In genomic region chr16:24151831-24152247, GRCm38 (mm10) we compare ENCODE assay signal across 13 mouse cellular contexts.
DNase-seq lines count a peak whose midpoint lies in the region; ATAC-seq and TF ChIP-seq lines count a peak whose summit lies in the region.
"Had no signal": no experiment of that assay in that cellular context is flagged by ENCODE, and none has a peak within 500 bp of the region (broad histone marks: within the 10 kb centered on the region; RNA-seq: fewer than 3 reads in every experiment).

No protein-coding gene starts in this region.

- H3K9ac ChIP-seq in forebrain, postnatal 0 days: no peak overlapping the region
- H3K9ac ChIP-seq: hindbrain, embryonic 13.5 days; kidney, embryonic 15.5 days; limb, embryonic 15.5 days had no signal

- H3K27me3 ChIP-seq in forebrain, postnatal 0 days (ENCODE audit: insufficient read depth, low read length): no peaks in the 10 kb centered on the region
- H3K27me3 ChIP-seq: hindbrain, embryonic 13.5 days; kidney, embryonic 15.5 days; limb, embryonic 15.5 days had no signal

- peak; percentile 14 to 41 for DNase-seq in spleen, adult 18-20 months
- DNase-seq in spleen, postnatal 14 days (ENCODE audit: low spot score in 2 of 2): no peak
- peak; percentile 34 to 39 for DNase-seq in thymus, postnatal 36 days
- DNase-seq in layer of hippocampus, adult 9-11 months: no peak
- no peak for DNase-seq in forebrain, postnatal 0 days
- DNase-seq: adrenal gland, postnatal 10 days; cerebellum, adult 11 months; embryo, embryonic 11 days had no signal

- no peak overlapping the region for H3K27ac ChIP-seq in forebrain, postnatal 0 days (ENCODE audit: low read depth, low read length)
- H3K27ac ChIP-seq: hindbrain, embryonic 13.5 days; kidney, embryonic 15.5 days; limb, embryonic 15.5 days had no signal

- H3K4me2 ChIP-seq in forebrain, postnatal 0 days (ENCODE audit: low read depth): no peak overlapping the region
- H3K4me2 ChIP-seq: hindbrain, embryonic 13.5 days; kidney, embryonic 15.5 days; limb, embryonic 15.5 days had no signal

- H3K9me3 ChIP-seq in forebrain, postnatal 0 days (ENCODE audit: low read length): no peaks in the 10 kb centered on the region
- H3K9me3 ChIP-seq: hindbrain, embryonic 13.5 days; kidney, embryonic 15.5 days; limb, embryonic 15.5 days had no signal

- 95% methylated on average over 7 of the region's 7 CpGs for WGBS in forebrain, postnatal 0 days

- H3K4me3 ChIP-seq in forebrain, postnatal 0 days (ENCODE audit: low read depth, low read length): no peak overlapping the region
- H3K4me3 ChIP-seq: hindbrain, embryonic 13.5 days; kidney, embryonic 15.5 days; limb, embryonic 15.5 days had no signal

- no peak for TF ChIP-seq CTCF in forebrain, postnatal 0 days (IDR thresholded peaks at IDR 0.05; ENCODE audit: low read depth)

- no peaks in the 10 kb centered on the region for H3K36me3 ChIP-seq in forebrain, postnatal 0 days (ENCODE audit: insufficient read depth)
- H3K36me3 ChIP-seq: hindbrain, embryonic 13.5 days; kidney, embryonic 15.5 days; limb, embryonic 15.5 days had no signal

- no peaks in the 10 kb centered on the region for H3K4me1 ChIP-seq in forebrain, postnatal 0 days (ENCODE audit: insufficient read depth)
- H3K4me1 ChIP-seq: hindbrain, embryonic 13.5 days had no signal

- peak; percentile 23; the same call in 1 of the 2 replicates for ATAC-seq in granulocyte monocyte progenitor cell, adult 5-6 weeks (replicated peaks; ENCODE audit: poor library complexity, severe bottlenecking)
- ATAC-seq in monocyte, adult 5-6 weeks (replicated peaks; ENCODE audit: insufficient number of reproducible peaks, low FRiP score, low TSS enrichment, poor library complexity, severe bottlenecking): peak; percentile 22; the same call in 1 of the 2 replicates
- no peak for ATAC-seq in forebrain, postnatal 0 days

Comparison
In these comparisons a context has a peak if more than half of its experiments do, and no peak if none do; other contexts are left out.
1. DNase-seq: peak in spleen, adult 18-20 months (2 of 2) and thymus, postnatal 36 days (2 of 2); none in spleen, postnatal 14 days (0 of 2), layer of hippocampus, adult 9-11 months (single experiment) and forebrain, postnatal 0 days (single experiment).